Mouse (Mus musculus) thymus, adult 2 months (tissue): ENCODE results near the gene Slc15a4. TPM values are rescaled to one million over a fixed set of nuclear protein-coding genes. Genes with fewer than 3 reads are reported as not detected.

Experiments
- DNase-seq: peaks from one replicate; pipeline ENCODE4 v3.0.0; 2021
- H3K27ac ChIP-seq: fragments of 200-500 bp; 2 replicates; pipeline ENCODE4 v1.5.1; 2012; ENCODE audit warnings: low read length, control low read depth; ENCODE audit not compliant: control insufficient read depth, insufficient read depth
- H3K27me3 ChIP-seq: fragments of 200-500 bp; 2 replicates; pipeline ENCODE4 v1.6.1; 2012; ENCODE audit warnings: mild to moderate bottlenecking, low read length, moderate library complexity, mixed read lengths; ENCODE audit not compliant: control insufficient read depth, insufficient read depth
- H3K36me3 ChIP-seq: fragments of 200-500 bp; 2 replicates; pipeline ENCODE4 v1.6.1; 2012; ENCODE audit warnings: mild to moderate bottlenecking, low read length, moderate library complexity; ENCODE audit not compliant: control insufficient read depth, insufficient read depth
- H3K4me1 ChIP-seq: fragments of 200-500 bp; replicated peaks from 2 replicates; pipeline ENCODE4 v1.6.1; 2012; ENCODE audit warnings: low read length; ENCODE audit not compliant: control insufficient read depth, insufficient read depth
- H3K4me3 ChIP-seq: fragments of 200-500 bp; 2 replicates; pipeline ENCODE4 v1.5.1; 2012; ENCODE audit warnings: mild to moderate bottlenecking, low read length, control low read depth, moderate library complexity; ENCODE audit not compliant: control insufficient read depth, insufficient read depth
- CTCF ChIP-seq: fragments of 200-500 bp; IDR thresholded peaks from 2 replicates; pipeline ENCODE4 v1.5.1; 2012; ENCODE audit warnings: mild to moderate bottlenecking, control low read depth, low read length, moderate library complexity, borderline replicate concordance; ENCODE audit not compliant: control insufficient read depth, poor library complexity, insufficient read depth; ENCODE audit errors: extremely low read depth
- POLR2A ChIP-seq: fragments of 200-500 bp; IDR thresholded peaks from 2 replicates; pipeline ENCODE4 v1.6.1; 2012; ENCODE audit warnings: mild to moderate bottlenecking, low read length, control low read depth, moderate library complexity; ENCODE audit not compliant: control insufficient read depth, poor library complexity, insufficient read depth; ENCODE audit errors: extremely low read depth
- WGBS: fragments of 180-500 bp; shearing (Covaris S2); methylation state at CpG from one replicate; pipeline ENCODE4 v1.1.7; 2018; 5-methylcytosine and 5-hydroxymethylcytosine counted together
- polyA plus RNA-seq: library from polyadenylated mRNA; depleted of rRNA; stranded (reverse); fragments of >200 nt; gene quantifications from 2 replicates; pipeline ENCODE4 v1.2.3, GENCODE M21; 2012

Slc15a4 gene
- polyA plus RNA-seq, 1 experiment = 45.4 TPM

GRCm38 (mm10) chr5:127624427-127625213 is 8.1 kb downstream of the Slc15a4 start:
- Histone ChIP-seq H3K27ac (no peak overlapping the region), H3K36me3 (no peaks in the 10 kb centered on the region), H3K4me1 (no peaks in the 10 kb centered on the region), H3K4me3 (no peak overlapping the region), H3K27me3 (no peaks in the 10 kb centered on the region)
- TF ChIP-seq POLR2A (no peak), CTCF (no peak)
- WGBS = 81% methylated on average over 10 of the region's 10 CpGs
- DNase-seq = no peak

- WGBS = 22% methylated on average over 10 of the region's 10 CpGs
- no peak for DNase-seq
- H3K4me3 ChIP-seq = no peak overlapping the region
- peaks cover 6% of the 10 kb centered on the region for H3K4me1 ChIP-seq
- no peaks in the 10 kb centered on the region for H3K36me3 ChIP-seq
- H3K27me3 ChIP-seq = no peaks in the 10 kb centered on the region
- no peak overlapping the region for H3K27ac ChIP-seq
- no peak for TF ChIP-seq POLR2A
- TF ChIP-seq CTCF = no peak
These were observed 11.6 kb downstream of the Slc15a4 start for GRCm38 (mm10) chr5:127621108-127621507.

GRCm38 (mm10) chr5:127620371-127620770 is 12.3 kb downstream of the Slc15a4 start:
- DNase-seq = no peak

GRCm38 (mm10) chr5:127618834-127619233 is 13.9 kb downstream of the Slc15a4 start:
- Histone ChIP-seq H3K36me3 (no peaks in the 10 kb centered on the region), H3K4me1 (peaks cover 16% of the 10 kb centered on the region), H3K27ac (no peak overlapping the region), H3K27me3 (no peaks in the 10 kb centered on the region), H3K4me3 (no peak overlapping the region)
- no peak for DNase-seq
- TF ChIP-seq POLR2A (no peak), CTCF (no peak)
- whole genome bisulfite sequencing = 88% methylated on average over 3 of the region's 3 CpGs

More at GRCm38 (mm10) chr5:127620371-127620770, 12.3 kb downstream of the Slc15a4 start:
- Histone ChIP-seq H3K4me3 (no peak overlapping the region), H3K27ac (no peak overlapping the region), H3K4me1 (peaks cover 12% of the 10 kb centered on the region), H3K36me3 (no peaks in the 10 kb centered on the region), H3K27me3 (no peaks in the 10 kb centered on the region)
- WGBS = 89% methylated on average over 8 of the region's 8 CpGs
- no peak for TF ChIP-seq POLR2A
- no peak for TF ChIP-seq CTCF

GRCm38 (mm10) chr5:127616884-127617635 is 15.6 kb downstream of the Slc15a4 start:
- under 1% methylated on average over 91 of the region's 91 CpGs for WGBS
- Histone ChIP-seq H3K27ac (no peak overlapping the region), H3K4me1 (peaks cover 16% of the 10 kb centered on the region), H3K27me3 (no peaks in the 10 kb centered on the region), H3K36me3 (no peaks in the 10 kb centered on the region), H3K4me3 (peak overlapping the region; percentile 91)
- peak; percentile 93 for DNase-seq
- TF ChIP-seq CTCF = no peak
- TF ChIP-seq POLR2A = peak; percentile 89

GRCm38 (mm10) chr5:127616151-127616550 is 16.5 kb downstream of the Slc15a4 start:
- Histone ChIP-seq H3K4me3 (peak overlapping the region; percentile 91), H3K27ac (no peak overlapping the region), H3K4me1 (peaks cover 16% of the 10 kb centered on the region), H3K27me3 (no peaks in the 10 kb centered on the region), H3K36me3 (no peaks in the 10 kb centered on the region)
- TF ChIP-seq POLR2A = no peak
- no peak for TF ChIP-seq CTCF
- no peak for DNase-seq
- 13% methylated on average over 5 of the region's 5 CpGs for WGBS
